Mouse (Mus musculus): ENCODE data around the gene Stam. TPM values are rescaled to one million over a fixed set of nuclear protein-coding genes. Genes with fewer than 3 reads are reported as not detected.

Stam gene
- polyA plus RNA-seq, 1 experiment from 2014 or later: 93.9 TPM

Other genes with a start within 250 kb of the Stam start
- gene Hacd1, start 18.0 kb upstream of the Stam start, polyA plus RNA-seq (2016; fragmentation: Nextera tagmentation; extraction: Ambion mirVana): 49.7 and 54.3 TPM in 2 replicates
- gene Tmem236, start 100.4 kb downstream of the Stam start, polyA plus RNA-seq (2016; fragmentation: Nextera tagmentation; extraction: Ambion mirVana): 0.10 TPM in 1 of 2 replicates, not detected in the other
- gene Mrc1, start 155.3 kb downstream of the Stam start, polyA plus RNA-seq (2016; fragmentation: Nextera tagmentation; extraction: Ambion mirVana): 6.0 and 6.5 TPM in 2 replicates